Mouse (Mus musculus): ENCODE results near the gene Rmi2. TPM values are rescaled to one million over a fixed set of nuclear protein-coding genes. Genes with fewer than 3 reads are reported as not detected.
A peak's percentile ranks its signal among the peaks of the same experiment; 100 is the strongest.
"Not testable (repeated sequence)": the region's sequence is repeated elsewhere in the genome, so short reads cannot be mapped to it uniquely, and the experiment has no call there.

Rmi2 gene
- total RNA-seq, 4 experiments from 2014 or later: 0.29 to 0.41 (median 0.32) TPM

DNA sequence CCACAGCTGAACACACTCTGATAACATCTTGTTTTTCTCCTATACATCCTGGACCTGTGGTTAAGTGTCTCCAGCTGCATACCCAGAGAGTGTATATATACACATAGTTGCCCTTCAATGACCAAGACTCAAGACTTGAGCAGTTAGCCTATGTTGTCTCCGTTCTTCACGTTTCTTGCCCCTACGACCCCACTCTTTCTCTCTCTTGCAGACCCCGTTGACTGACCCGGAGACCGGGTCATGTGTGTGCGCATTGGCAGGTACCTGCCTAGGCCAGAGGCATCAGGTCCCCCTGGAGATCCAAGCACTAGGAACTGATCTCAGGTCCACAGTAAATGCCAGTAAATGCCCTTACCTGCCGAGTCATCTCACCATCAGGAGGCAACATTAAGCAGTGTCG is 7.6 kb upstream of the Rmi2 start:
- DNase-seq (ENCODE audit: low spot score): no peak

DNA sequence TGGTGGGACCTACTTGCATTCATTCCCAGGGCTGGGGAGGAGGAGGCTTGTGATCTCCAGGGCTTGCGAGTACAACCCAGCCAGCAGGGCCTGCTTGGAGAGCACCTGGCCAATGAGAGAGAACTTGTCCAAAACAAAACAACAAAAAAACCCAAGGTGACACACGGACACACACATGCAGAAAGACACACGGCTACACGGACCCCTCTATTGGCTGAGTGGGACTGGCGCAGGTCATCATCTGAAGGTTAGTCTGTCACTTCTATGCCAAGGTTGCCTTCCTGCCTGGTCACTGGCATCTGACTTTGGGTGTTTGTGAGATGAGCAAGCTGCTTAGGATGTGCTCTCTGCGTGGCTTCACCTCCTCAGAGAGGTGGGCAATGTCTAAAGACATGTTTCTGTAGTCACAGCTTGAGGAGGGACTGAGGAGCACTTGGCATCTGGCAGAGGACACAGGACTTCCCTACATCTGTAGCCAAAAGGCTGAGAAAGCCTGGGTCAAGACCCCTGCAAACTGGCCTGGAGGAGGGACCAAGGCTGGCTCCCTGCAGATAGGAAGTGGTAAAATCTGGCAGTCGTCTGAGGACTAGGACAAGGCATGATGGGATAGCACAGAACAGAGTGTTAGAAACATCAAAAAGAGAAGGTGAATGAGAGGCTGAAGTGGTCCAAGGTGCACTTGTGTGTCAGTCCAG is 6.9 kb upstream of the Rmi2 start:
- DNase-seq (ENCODE audit: low spot score): no peak

DNA sequence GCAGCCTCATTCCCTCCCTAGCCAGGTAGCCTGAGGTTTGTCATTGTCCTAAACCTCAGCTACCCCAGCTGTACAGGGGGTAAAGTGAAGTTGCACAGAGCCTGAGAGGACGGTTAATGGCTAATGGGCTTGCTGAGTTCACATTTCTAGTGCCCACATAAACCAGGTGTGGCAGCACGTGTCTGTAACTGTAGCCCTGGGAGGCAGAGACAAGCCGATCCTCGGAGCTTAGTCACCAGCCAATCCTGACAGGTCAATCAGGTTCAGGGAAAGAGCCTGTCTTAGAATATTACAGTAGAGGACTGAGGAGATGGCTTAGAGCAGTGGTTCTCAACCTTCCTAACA is 6.4 kb upstream of the Rmi2 start:
- no peak for DNase-seq (ENCODE audit: low spot score)

DNA sequence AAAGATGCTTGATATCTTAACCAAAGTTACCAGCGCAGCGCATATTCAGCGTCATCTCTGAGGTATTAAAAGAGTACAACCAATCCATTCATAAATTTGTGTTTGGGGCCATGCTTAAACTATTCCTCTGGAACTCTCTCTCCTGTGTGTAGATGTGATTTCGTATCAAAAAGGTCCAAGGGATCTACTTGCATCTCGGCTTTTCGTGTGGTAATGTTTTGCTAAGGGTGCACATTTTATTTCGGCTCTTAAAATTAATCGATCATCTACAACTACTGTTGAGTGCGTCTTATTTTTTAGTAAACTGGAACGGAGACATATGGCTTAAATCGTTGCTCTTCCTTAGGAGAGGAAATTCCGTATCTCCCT is 333 bp upstream of the Rmi2 start:
- no peak for DNase-seq (ENCODE audit: low spot score)

DNA sequence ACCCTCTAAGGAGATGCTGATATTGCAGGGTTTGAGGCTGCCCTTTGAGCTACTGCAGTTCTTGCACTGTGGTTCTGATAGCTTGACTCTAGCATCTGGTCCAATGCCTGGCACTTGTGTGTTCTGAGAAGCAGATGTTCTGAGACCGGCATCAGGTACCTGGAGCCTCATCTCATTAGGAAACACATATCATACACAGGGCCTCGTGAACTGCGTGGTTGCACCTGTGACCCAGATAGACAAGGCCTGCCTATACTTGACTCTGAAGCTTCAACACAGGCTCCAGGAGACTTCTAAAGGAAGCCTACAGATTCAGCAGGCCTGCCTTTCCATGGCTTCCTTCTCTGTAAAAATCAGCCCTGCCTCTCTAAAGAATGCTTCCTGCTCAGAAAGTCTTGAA is 1.5 kb downstream of the Rmi2 start:
- DNase-seq (ENCODE audit: low spot score): no peak

DNA sequence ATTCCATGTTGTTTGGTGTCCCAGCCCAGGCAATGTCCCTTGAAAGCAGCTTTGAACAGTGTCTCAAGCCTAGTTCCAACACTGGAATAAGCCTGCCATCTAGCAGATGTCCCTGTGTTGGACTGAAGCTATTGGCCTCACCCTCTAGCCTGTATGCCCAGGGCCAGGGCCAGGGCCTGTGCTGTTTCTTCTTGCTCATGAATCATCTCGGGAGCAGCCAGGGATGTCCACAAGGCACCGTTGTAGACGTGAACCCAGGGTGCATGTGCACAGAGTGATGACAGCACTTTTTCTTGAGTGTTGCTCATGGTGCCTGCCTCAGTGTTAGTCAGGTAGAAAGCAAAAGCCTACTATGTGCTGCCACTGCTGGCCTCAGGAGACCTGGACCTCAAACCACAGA is 2.4 kb downstream of the Rmi2 start:
- DNase-seq (ENCODE audit: low spot score): no peak

DNA sequence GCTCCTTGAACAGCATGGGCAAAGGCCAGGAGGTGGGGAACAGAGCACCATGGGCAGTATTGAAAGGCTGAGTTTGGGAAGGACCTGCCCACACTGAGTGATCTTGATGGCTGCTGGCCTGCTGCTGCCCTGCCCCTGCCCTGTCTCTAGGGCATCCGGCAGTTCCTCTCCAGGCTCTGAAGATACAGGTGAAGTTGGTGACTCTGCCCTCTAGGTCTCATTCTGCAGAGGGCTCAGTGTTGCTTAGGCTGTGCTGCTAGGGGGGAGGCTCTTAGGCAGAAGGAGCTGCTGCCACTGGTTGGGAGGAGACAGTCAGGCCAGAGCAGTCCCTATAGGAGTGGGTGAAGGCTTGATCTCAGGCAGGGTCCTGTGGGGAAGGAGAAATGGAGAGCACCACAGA is 3.0 kb downstream of the Rmi2 start:
- DNase-seq (ENCODE audit: low spot score): no peak

DNA sequence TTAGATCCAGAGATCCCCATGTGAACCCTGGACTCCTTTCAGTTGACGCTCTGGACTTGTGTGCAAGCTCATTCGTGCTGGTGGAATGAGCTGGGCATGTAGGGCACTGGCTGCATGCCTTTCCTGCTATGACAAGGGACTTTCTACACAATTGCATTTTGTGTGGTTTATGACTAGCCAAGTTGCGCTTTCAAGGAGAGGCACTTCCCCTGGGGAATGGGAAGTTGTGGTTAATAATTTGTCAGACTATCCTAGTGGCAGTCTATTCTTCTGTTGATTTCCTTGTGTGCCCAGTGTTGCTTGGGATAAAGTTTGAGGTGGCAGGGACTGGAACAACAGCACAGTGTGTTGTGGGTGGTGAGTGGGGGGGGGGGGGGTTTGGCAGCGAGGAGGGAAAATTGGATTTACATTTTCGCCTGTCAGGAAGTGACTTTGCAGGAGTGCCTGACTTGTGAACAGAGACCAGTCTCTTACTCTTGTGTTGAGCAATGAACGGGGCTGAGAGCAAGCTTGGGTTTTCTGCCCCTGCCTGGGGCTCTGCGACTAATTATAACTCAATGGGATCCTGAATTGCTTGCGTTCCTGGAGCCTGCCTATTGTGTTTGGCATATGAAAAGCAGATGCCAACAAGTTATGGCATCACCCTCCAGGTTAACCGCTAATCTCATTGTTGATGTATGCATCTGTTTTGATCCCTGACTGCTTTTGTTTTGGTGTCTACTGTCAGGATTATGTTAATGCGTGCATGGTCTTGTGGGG is 3.8 kb downstream of the Rmi2 start:
- no peak for DNase-seq (ENCODE audit: low spot score)

DNA sequence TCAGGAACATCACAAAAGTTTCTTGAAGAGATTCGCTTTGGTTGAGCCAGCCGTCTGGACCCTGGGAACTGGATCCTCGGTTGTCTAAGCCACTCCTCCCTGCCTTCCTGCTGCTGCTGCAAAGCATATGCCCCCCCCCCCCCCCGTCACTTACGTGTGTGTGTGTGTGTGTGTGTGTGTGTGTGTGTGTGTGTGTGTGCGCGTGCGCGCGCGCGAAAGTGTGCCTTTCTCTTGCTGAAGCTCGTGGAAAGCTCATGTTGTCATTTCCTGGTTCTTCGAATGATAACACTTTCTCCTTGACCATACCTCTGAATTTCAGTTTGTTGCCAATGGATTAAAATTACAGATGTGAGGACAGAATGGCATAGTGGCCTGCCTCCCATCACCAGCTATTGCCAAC is 5.2 kb downstream of the Rmi2 start:
- no peak for DNase-seq (ENCODE audit: low spot score)

DNA sequence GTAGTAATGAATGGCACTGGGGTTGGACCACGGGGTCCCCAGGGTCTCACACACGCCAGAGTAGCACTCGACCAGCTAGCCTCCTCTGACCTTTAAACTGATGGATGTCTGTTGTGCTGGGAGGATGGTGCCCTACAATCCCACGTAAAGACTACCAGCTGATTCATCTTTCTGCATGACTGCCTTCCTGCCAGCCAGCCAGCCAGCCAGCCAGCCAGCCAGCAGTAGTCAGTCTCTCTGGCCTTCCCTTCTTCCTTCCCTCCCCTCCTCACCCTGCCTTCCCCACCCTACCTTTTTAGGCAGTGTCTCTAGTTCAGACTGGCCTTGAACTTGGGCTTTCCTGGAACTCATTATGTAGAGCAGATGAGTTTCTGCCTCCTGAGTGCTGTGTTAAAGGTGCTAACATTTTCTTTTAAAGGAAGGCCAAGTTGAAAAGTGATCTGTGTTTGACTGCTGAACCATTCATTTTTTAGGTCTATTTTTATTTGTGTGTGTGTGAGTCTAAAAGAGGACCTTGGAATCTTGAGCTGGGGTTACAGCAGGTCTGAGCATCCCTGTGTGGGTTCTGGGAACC is 7.5 kb downstream of the Rmi2 start:
- DNase-seq (ENCODE audit: low spot score): no peak

DNA sequence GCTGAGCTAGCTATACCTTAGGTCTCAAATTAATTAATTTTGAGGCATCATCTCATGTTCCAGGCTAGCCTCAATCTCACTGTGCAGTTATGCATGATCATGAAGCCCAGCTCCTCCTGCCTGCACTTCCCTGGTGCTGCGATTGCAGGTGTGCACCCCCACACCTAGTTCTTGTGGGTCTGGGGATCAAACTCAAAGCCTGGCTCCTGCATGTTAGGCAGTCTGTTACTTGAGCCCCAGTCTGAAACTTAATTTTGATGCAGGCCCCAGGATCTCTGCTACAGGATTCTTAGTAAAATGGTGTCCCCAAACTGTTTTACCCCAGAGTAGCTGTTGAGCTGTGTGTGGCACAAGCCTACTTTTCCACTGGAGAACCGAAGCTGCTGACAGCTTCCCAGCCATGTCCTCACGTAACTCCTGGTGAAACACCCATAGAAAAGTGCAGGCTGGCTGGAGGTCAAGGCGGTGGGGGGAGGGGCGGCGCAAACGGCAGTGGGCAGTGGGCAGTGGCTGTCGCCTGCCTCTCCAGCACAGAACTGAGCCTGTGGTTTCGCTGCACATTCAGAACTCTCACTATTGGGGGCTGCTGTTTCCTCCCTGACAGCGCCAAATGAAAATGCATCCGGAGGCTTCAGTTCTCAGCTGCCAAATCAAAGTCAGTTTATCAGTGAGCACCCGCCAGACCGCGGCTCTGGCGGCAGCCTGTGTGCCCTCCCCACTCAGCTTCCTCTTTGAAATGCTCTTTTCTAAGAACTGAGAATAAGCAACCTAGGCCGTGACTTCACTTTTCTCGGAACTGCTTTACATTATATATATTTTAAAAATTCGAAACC is 8.8 kb downstream of the Rmi2 start:
- DNase-seq (ENCODE audit: low spot score): no peak

DNA sequence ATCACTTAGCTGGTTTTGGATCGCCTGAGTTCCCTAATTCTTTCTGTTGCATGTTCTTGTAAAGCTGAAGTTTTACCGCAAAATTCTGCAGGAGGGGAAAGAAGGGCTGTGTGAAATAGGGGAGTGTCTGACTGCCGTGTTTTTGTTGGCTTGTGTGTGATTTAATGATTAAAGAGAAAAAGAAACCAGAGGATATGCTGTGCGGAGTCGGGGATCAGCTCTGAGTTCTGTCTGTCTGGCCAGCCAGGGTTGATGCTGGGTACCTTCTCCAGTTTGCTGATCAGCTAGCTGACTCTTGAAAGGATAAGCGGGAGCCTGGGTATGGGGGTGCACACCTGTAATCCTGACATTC is 9.4 kb downstream of the Rmi2 start:
- DNase-seq (ENCODE audit: low spot score): no peak

DNA sequence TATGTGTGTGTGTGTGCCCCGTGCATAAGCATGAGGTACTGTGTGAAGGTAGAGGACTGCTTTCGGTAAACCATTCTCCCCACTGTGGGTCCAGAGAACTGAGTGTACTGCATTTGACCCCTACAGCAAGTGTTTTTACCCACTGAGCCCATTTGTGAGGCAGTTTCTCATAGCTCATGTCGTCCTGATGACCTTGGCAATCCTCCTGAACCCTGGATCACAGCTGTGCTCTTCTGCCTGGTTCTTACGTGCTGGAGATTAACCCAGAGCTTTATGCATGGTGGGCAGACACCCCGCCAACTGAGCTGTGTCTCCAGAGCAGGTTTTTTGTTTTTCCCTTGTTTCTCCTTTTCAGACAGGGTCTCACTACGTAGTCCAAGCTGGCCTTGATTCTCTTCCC is 11.1 kb downstream of the Rmi2 start:
- DNase-seq (ENCODE audit: low spot score): no peak

DNA sequence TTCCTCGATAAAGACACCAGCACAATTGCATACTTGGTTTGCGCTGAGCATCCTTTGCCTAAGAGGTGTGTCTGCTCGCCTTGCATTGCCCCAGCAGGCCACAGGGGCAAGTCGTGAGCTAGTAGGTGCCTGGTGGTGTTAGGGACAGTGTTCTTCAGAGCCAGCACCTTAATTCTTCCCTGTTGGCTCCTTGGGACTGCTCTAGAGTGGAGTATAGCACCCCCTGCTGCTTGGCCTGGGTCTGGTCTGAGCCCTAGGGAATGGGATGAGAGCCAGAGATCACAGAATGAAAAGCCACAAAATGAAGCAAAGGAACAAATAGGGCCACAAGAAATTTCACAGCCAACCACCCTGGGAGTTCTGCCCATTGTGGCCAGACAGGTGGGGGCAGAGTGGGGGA is 11.6 kb downstream of the Rmi2 start:
- DNase-seq (ENCODE audit: low spot score): peak; percentile 63

DNA sequence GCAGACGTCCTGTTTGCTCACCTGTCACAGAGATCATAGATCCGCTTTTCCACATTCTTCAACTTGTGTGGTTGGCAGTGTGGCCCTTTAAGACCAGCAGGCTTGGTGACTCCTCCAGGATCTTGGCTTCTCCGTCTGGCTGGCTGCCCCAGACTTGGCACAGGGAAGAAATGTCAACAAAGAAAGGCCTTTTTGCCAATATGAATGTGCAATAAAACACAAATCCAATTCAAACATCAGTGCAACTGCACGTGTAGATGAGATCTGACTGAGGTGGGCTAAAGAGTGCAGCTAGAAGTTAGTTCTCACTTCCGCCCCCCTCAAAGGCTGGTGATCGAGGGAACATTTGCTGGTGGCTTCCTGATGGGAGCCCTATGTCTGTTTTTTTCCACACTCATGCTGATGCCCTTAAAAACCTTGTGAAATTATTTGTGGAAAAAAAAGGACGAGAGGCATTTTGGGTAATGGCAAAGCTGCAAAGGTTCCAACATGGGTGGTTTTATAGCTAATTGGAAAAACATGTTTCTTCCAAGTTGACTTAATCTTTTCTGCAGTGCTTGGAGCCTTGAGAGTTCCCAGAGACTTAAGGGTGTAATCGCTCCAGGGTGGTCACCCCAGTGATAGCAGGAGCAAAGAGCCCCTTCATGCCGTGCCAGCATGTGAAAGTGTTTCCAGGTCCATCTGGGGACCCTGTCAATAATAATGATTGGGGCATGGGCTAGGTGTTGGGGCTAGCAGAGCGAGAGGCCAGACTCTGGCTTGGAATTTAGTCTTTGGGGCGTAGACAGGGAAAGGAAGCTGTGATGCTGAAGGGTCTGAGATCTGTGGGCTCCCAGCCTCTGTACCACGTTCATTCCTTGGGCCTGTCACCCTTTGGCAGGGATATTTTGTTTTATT is 15.4 kb downstream of the Rmi2 start:
- DNase-seq (ENCODE audit: low spot score): peak; percentile 48

DNA sequence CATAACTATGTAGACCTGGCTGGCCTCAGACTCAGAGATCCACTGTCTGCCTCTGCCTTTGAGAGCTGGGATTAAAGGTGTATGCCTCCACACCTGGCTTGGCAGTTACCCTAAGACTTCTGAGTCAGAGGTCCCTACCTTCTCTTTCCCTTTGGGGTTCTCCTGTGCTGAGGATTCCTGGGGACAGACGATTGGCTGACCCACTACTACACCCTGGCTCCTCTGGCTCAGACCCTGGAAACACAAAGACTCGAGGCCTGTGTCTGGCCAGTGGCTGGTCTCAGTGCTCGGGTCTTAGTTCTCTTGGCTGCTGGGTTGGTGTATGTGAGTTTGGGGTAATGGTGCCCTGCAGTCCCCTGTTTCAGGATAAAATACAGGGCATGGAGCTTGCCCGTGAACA is 16.0 kb downstream of the Rmi2 start:
- no peak for DNase-seq (ENCODE audit: low spot score)

DNA sequence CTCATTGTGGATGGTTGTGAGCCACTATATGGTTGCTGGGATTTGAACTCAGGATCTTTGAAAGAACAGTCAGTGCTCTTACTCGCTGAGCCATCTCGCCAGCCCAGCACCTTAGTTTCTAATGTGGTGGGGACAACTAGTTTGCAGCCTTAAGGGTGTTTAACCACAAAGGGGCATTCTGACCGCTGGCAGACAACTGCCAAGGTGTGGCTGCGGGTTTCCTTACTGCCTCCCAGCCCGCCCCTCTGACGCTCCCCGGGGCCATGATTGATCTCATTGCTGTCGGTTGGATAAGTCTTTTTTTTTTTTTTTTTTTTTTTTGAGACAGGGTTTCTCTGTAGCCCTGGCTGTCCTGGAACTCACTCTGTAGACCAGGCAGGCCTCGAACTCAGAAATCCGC is 17.4 kb downstream of the Rmi2 start:
- DNase-seq (ENCODE audit: low spot score): not testable (repeated sequence)

DNA sequence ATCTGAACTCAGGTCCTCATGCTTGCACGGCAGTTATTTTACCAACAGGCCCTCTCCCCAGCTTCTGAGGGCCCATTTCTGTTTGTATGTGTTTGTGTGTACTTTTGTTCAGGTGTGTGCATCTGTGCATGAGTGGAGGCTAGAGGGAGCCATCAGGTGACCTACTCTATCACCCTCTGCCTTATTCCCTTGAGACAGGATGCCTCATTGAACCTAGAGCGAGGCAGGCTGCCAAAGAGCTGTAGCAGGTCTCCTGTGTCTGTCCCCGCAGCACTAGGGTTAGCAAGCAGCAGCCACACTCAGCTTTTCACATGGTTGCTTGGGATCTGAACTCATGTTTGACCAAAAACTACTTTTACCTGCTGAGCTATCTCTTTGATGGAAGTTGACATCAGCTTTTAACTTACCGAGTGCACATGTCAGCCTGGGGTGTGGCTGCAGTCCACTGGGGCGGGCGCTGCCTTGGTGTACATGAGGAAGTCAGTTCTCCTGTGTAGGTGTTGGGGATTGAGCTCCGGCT is 24.9 kb downstream of the Rmi2 start:
- DNase-seq (ENCODE audit: low spot score): no peak

DNA sequence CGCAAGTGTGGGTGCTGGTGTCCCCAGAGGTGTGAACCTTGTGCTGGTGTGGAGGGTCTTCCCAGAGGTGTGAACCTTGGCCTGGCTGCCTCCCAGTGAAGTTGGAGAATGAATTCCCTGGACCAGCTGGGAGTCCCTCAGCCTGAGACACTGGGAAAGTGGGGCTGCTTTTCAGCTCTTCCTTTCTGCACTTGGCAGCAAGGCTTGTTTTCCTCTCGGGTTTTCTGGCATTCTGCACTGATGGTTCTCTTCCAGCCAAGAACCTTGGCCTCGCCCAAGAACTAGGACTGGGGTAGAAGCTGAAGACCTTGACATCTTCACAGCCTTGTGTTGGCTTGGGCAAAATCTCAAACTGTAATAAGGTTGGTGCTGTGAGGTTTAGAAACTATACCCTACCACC is 26.5 kb downstream of the Rmi2 start:
- DNase-seq (ENCODE audit: low spot score): peak; percentile 57

DNA sequence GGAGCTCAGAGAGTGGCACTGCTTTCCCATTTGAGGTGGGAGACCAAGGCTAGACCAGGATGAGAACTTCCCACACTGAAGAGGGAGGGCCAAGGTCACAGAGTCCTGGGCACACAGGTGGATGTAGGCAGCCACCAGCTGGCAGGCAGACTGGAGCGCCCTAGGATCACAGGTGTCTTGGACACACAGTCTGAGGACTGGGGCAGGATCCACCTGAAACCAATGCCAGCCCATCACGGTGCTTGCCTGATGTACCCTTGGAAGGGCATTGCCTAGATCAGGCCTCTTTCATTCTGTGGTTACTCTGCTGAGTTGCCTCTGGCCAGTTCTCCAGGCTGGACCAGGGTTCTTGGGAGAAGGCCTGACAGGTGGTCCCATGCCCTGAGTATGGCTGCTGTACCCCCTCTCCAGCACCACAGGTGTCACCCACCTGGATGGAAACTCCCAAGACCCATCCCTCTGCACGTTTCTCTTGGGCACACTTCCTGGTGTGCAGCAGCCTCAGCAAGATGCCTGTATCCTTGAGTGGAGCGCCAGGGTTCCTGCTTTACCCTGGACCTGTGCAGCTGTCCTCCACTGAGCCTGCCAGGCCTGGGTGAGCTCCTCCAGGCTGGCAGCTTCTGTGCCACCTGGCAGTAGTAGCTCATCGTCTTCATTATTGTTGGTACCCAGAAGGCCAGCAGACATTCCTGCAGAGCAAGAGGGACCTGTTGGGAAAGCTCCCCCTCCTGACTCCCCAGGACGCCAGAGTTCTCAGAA is 30.2 kb downstream of the Rmi2 start:
- no peak for DNase-seq (ENCODE audit: low spot score)

DNA sequence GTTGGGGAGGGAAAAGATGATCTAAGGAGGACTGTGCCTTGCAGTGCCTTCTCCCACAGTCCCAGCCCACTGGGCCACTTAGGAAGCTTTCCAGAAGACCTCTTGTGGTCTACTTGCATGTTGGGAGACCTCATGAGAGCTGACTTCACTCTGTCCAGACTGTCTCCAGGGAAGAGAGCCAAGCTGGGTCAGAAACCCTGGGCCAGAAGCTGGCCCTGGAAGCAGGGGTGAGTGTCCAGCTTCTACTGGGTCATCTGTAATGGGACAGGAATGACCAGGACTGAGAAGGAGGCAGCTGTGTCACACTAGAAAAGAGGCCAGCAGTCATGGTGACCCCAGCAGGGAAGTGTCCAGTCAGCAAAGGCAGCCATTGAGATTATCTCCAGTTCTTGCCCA is 30.7 kb downstream of the Rmi2 start:
- peak; percentile 56 for DNase-seq (ENCODE audit: low spot score)

Data from heart, adult 8-10 months (tissue).